8 mouse cellular contexts compared by ENCODE assay signal in the genomic region with DNA sequence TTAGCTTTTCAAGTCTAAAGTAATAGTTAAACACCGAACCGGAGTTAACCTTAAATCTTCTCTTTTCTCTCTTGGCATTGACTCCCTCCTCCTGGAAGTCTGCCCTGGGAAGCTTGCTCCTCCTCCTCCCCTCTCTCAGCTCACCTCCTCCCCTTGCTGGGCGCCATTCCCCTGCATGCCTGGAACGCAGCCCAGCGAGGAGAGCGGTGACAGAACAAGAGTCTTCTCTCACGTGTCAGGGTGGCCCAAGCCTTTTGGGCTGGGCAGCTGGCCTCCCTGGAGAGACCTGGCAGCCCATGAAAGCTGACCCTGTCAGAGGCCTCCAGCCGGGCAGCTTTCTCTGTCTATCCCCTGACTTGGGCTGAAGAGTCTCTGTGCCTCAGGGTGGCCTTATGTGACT.
DNase-seq lines count a peak whose midpoint lies in the region; ATAC-seq and TF ChIP-seq lines count a peak whose summit lies in the region.

No protein-coding gene starts in this region.

- WGBS in intestine, embryonic 16.5 days: 22% methylated on average over 8 of the region's 8 CpGs
- 93% methylated on average over 8 of the region's 8 CpGs for WGBS in thymus, adult 2 months

- H3K9me3 ChIP-seq in intestine, embryonic 16.5 days (ENCODE audit: control insufficient read depth, low read length): no peaks in the 10 kb centered on the region

- peaks cover 35% of the 10 kb centered on the region for H3K4me1 ChIP-seq in intestine, embryonic 16.5 days (ENCODE audit: control insufficient read depth, insufficient read depth, low read length)
- peaks cover 2% of the 10 kb centered on the region; the same call in 1 of the 2 replicates for H3K4me1 ChIP-seq in thymus, adult 2 months (replicated peaks; ENCODE audit: control insufficient read depth, insufficient read depth, low read length)

- no peak for TF ChIP-seq POLR2A in brain, embryonic 14.5 days (IDR thresholded peaks at IDR 0.05; ENCODE audit: borderline replicate concordance, extremely low read depth, insufficient read depth, insufficient read length, poor library complexity, severe bottlenecking)
- TF ChIP-seq POLR2A in thymus, adult 2 months (IDR thresholded peaks at IDR 0.05; ENCODE audit: control insufficient read depth, extremely low read depth, insufficient read depth, low read length, poor library complexity): no peak

- DNase-seq in cerebellum, adult 11-12 months: peak; percentile 15
- DNase-seq in cerebellum, adult 11 months: no peak
- peak; percentile 92 for DNase-seq in brain, embryonic 14.5 days (ENCODE audit: low read depth)
- DNase-seq in gastrocnemius, postnatal 25 days: peak; percentile 74
- peak; percentile 79 to 83 for DNase-seq in lung, adult 18-20 months
- DNase-seq in right cerebral cortex, postnatal 10 days (ENCODE audit: low spot score in 2 of 2): peak; percentile 86 to 87
- DNase-seq in thymus, adult 2 months: no peak

- peak overlapping the region; percentile 52; the same call in 1 of the 2 replicates for H3K27ac ChIP-seq in intestine, embryonic 16.5 days (ENCODE audit: low read length)
- no peak overlapping the region for H3K27ac ChIP-seq in thymus, adult 2 months (ENCODE audit: control insufficient read depth, insufficient read depth, low read length)

- H3K4me3 ChIP-seq in intestine, embryonic 16.5 days (ENCODE audit: low read length): no peak overlapping the region
- H3K4me3 ChIP-seq in thymus, adult 2 months (ENCODE audit: control insufficient read depth, insufficient read depth, low read length): no peak overlapping the region

- no peaks in the 10 kb centered on the region for H3K36me3 ChIP-seq in intestine, embryonic 16.5 days (ENCODE audit: control insufficient read depth, insufficient read depth, low read length)
- H3K36me3 ChIP-seq in thymus, adult 2 months (ENCODE audit: control insufficient read depth, insufficient read depth, low read length): no peaks in the 10 kb centered on the region

- no peak overlapping the region for H3K4me2 ChIP-seq in intestine, embryonic 16.5 days (ENCODE audit: low read depth, low read length)

- no peak overlapping the region for H3K9ac ChIP-seq in intestine, embryonic 16.5 days (ENCODE audit: low read depth, low read length)

- no peaks in the 10 kb centered on the region for H3K27me3 ChIP-seq in intestine, embryonic 16.5 days (replicated peaks; ENCODE audit: control insufficient read depth, insufficient read depth, low read length)
- no peaks in the 10 kb centered on the region for H3K27me3 ChIP-seq in thymus, adult 2 months (ENCODE audit: control insufficient read depth, insufficient read depth, low read length)

- no peak for TF ChIP-seq CTCF in brain, embryonic 14.5 days (IDR thresholded peaks at IDR 0.05; ENCODE audit: borderline replicate concordance, extremely low read depth, insufficient read depth, insufficient read length)
- no peak for TF ChIP-seq CTCF in thymus, adult 2 months (IDR thresholded peaks at IDR 0.05; ENCODE audit: borderline replicate concordance, control insufficient read depth, extremely low read depth, insufficient read depth, low read length, poor library complexity)

- ATAC-seq in intestine, embryonic 16.5 days: peak; percentile 59

Comparison
In these comparisons a context has a peak if more than half of its experiments do, and no peak if none do; other contexts are left out.
1. DNase-seq: peak in cerebellum, adult 11-12 months (single experiment), brain, embryonic 14.5 days (single experiment), gastrocnemius, postnatal 25 days (single experiment), lung, adult 18-20 months (2 of 2) and right cerebral cortex, postnatal 10 days (2 of 2); none in cerebellum, adult 11 months (single experiment) and thymus, adult 2 months (single experiment).